Mouse (Mus musculus) right cerebral cortex, postnatal 36 days (tissue): ENCODE results near the gene Atad5.
"Not testable (repeated sequence)": the region's sequence is repeated elsewhere in the genome, so short reads cannot be mapped to it uniquely, and the experiment has no call there.

ENCODE experiments used
- DNase-seq, 2 experiments: peaks; one replicate each; pipeline ENCODE4 v3.0.0; 2022; ENCODE audit warnings: low spot score in 2 of 2, mixed read lengths in 1 of 2

Gene Atad5

GRCm38 (mm10) chr11:80088917-80089816, at the start of gene Atad5:
Gene Atad5, plus strand, starts transcription at chr11:80089400.
- peak; percentile 65 to 83 for DNase-seq

- DNase-seq = no peak
Measured at GRCm38 (mm10) chr11:80042615-80043418, 46.4 kb upstream of the Atad5 start.

GRCm38 (mm10) chr11:80043419-80043817, 45.8 kb upstream of the Atad5 start:
- no peak for DNase-seq

- DNase-seq = no peak
Measured at GRCm38 (mm10) chr11:80046856-80047255, 42.3 kb upstream of the Atad5 start.

GRCm38 (mm10) chr11:80050088-80050487, 39.1 kb upstream of the Atad5 start:
- DNase-seq = no peak

- DNase-seq = no peak
Measured at GRCm38 (mm10) chr11:80052456-80052855, 36.7 kb upstream of the Atad5 start.

GRCm38 (mm10) chr11:80053171-80053570, 36.0 kb upstream of the Atad5 start:
- no peak for DNase-seq

GRCm38 (mm10) chr11:80054659-80055058, 34.5 kb upstream of the Atad5 start:
- no peak for DNase-seq

- no peak for DNase-seq
Measured at GRCm38 (mm10) chr11:80056141-80056540, 33.1 kb upstream of the Atad5 start.

- DNase-seq = peak; percentile 27 to 29
Measured at GRCm38 (mm10) chr11:80062159-80062558, 27.0 kb upstream of the Atad5 start.

- not testable (repeated sequence) for DNase-seq
Measured at GRCm38 (mm10) chr11:80066373-80066772, 22.8 kb upstream of the Atad5 start.

GRCm38 (mm10) chr11:80067558-80067957, 21.6 kb upstream of the Atad5 start:
- no peak for DNase-seq

- DNase-seq = no peak
Measured at GRCm38 (mm10) chr11:80069815-80070214, 19.4 kb upstream of the Atad5 start.

- DNase-seq = no peak
Measured at GRCm38 (mm10) chr11:80071039-80071438, 18.2 kb upstream of the Atad5 start.

- no peak for DNase-seq
Measured at GRCm38 (mm10) chr11:80072365-80072764, 16.8 kb upstream of the Atad5 start.

- no peak for DNase-seq
Measured at GRCm38 (mm10) chr11:80075608-80076277, 13.5 kb upstream of the Atad5 start.

GRCm38 (mm10) chr11:80077784-80078545, 11.2 kb upstream of the Atad5 start:
- no peak for DNase-seq

- no peak for DNase-seq
Measured at GRCm38 (mm10) chr11:80078831-80079230, 10.4 kb upstream of the Atad5 start.

- no peak for DNase-seq
Measured at GRCm38 (mm10) chr11:80079751-80080150, 9.4 kb upstream of the Atad5 start.

- DNase-seq = no peak
Measured at GRCm38 (mm10) chr11:80080381-80080825, 8.8 kb upstream of the Atad5 start.
